Mouse (Mus musculus) thymus, postnatal 36 days (tissue): ENCODE measurements around the gene Unkl.

Experiments used
- DNase-seq, 2 experiments: peaks; one replicate each; pipeline ENCODE4 v3.0.0; 2022; ENCODE audit warnings: mixed read lengths in 2 of 2

The Unkl gene

GRCm38 (mm10) chr17:25188150-25189031, at the start of gene Unkl:
TSS of gene Unkl (plus strand) at chr17:25188397.
- peak; percentile 83 to 86 for DNase-seq

- no peak for DNase-seq
These were observed 49.4 kb upstream of the Unkl start for GRCm38 (mm10) chr17:25138803-25139202.

- DNase-seq, result no peak
These were observed 48.2 kb upstream of the Unkl start for GRCm38 (mm10) chr17:25139960-25140359.

- DNase-seq, result no peak
These were observed 26.0 kb upstream of the Unkl start, which contains the start of gene Ccdc154 for GRCm38 (mm10) chr17:25162161-25162560. TSS of gene Ccdc154 (plus strand) at chr17:25162461.

GRCm38 (mm10) chr17:25163387-25163786, 24.8 kb upstream of the Unkl start:
- no peak for DNase-seq

GRCm38 (mm10) chr17:25164770-25165169, 23.4 kb upstream of the Unkl start:
- DNase-seq, result no peak

- no peak for DNase-seq
These were observed 22.1 kb upstream of the Unkl start for GRCm38 (mm10) chr17:25165970-25166671.

- no peak for DNase-seq
These were observed 18.5 kb upstream of the Unkl start for GRCm38 (mm10) chr17:25169706-25170105.

- no peak for DNase-seq
These were observed 15.6 kb upstream of the Unkl start for GRCm38 (mm10) chr17:25172558-25172957.

- no peak for DNase-seq
These were observed 12.8 kb upstream of the Unkl start, which contains the start of gene Gm38655 for GRCm38 (mm10) chr17:25175411-25175810. TSS of gene Gm38655 (minus strand) at chr17:25175471.

- no peak for DNase-seq
These were observed 5.0 kb upstream of the Unkl start for GRCm38 (mm10) chr17:25183232-25183631.

- peak; percentile 95 to 96 for DNase-seq
These were observed 4.0 kb upstream of the Unkl start, which contains the start of gene BC003965 for GRCm38 (mm10) chr17:25184129-25184691. TSS of gene BC003965 (plus strand) at chr17:25184554.

- no peak for DNase-seq
These were observed 3.2 kb upstream of the Unkl start for GRCm38 (mm10) chr17:25184961-25185360.

GRCm38 (mm10) chr17:25187784-25188149, 430 bp upstream of the Unkl start:
- DNase-seq, result no peak

GRCm38 (mm10) chr17:25189091-25189490, 894 bp downstream of the Unkl start:
- no peak for DNase-seq

- no peak for DNase-seq
These were observed 14.2 kb downstream of the Unkl start for GRCm38 (mm10) chr17:25202401-25202800.

- DNase-seq, result no peak
These were observed 21.8 kb downstream of the Unkl start for GRCm38 (mm10) chr17:25210006-25210405.

- no peak for DNase-seq
These were observed 22.7 kb downstream of the Unkl start for GRCm38 (mm10) chr17:25210680-25211466.

- DNase-seq, result no peak
These were observed 23.5 kb downstream of the Unkl start for GRCm38 (mm10) chr17:25211705-25212104.

- DNase-seq, result no peak
These were observed 27.2 kb downstream of the Unkl start for GRCm38 (mm10) chr17:25215431-25215830.

GRCm38 (mm10) chr17:25218967-25219366, 30.8 kb downstream of the Unkl start:
- DNase-seq, result no peak

GRCm38 (mm10) chr17:25219492-25220295, 31.5 kb downstream of the Unkl start:
- DNase-seq, result peak; percentile 37 to 55
